Mouse (Mus musculus) MEL (cell line): Measurements from ENCODE around the gene Chrm4. TPM values are rescaled to one million over a fixed set of nuclear protein-coding genes. Genes with fewer than 3 reads are reported as not detected.
A peak's percentile ranks its signal among the peaks of the same experiment; 100 is the strongest.

Experiments
- DNase-seq: peaks from one replicate; pipeline ENCODE4 v3.0.0; 2011; ENCODE audit warnings: low read depth, low spot score
- H3K27ac ChIP-seq: 2 replicates; pipeline ENCODE4 v1.5.1; 2012; ENCODE audit warnings: low read depth, mild to moderate bottlenecking, control low read depth, low read length, moderate library complexity; ENCODE audit not compliant: control insufficient read depth
- H3K27me3 ChIP-seq, 2 experiments: fragments of 150-350 bp in 1 of 2; sonication (generic) in 1 of 2; 2 replicates each; pipeline ENCODE4 v1.6.1; 2012; ENCODE audit warnings: low read length in 2 of 2, mild to moderate bottlenecking in 2 of 2, improper control_type of control experiment in 1 of 2, moderate library complexity in 1 of 2; ENCODE audit not compliant: insufficient read depth in 2 of 2, control insufficient read depth in 1 of 2
- H3K36me3 ChIP-seq, 2 experiments: 2 replicates each; pipeline ENCODE4 v1.6.1; 2012 to 2014; ENCODE audit warnings: low read length in 2 of 2, improper control_type of control experiment in 1 of 2, inconsistent platforms in 1 of 2, mild to moderate bottlenecking in 1 of 2; ENCODE audit not compliant: insufficient read depth in 2 of 2, control insufficient read depth in 1 of 2
- H3K4me1 ChIP-seq, 2 experiments: fragments of 150-350 bp in 1 of 2; sonication (generic) in 1 of 2; 2 replicates each; pipeline ENCODE4 v1.6.1; 2012; ENCODE audit warnings: low read length in 2 of 2, improper control_type of control experiment in 1 of 2, mild to moderate bottlenecking in 1 of 2; ENCODE audit not compliant: insufficient read depth in 2 of 2, control insufficient read depth in 1 of 2
- H3K4me3 ChIP-seq, 2 experiments: fragments of 150-350 bp in 1 of 2; sonication (generic) in 1 of 2; 2 replicates each; pipeline ENCODE4 v1.5.1; 2012; ENCODE audit warnings: low read depth in 2 of 2, low read length in 2 of 2, mild to moderate bottlenecking in 2 of 2, moderate library complexity in 2 of 2, control low read depth in 1 of 2, improper control_type of control experiment in 1 of 2; ENCODE audit not compliant: control insufficient read depth in 1 of 2, insufficient read depth in 1 of 2
- H3K79me2 ChIP-seq: 2 replicates; pipeline ENCODE4 v1.6.1; 2012; ENCODE audit warnings: mild to moderate bottlenecking, low read length, moderate library complexity; ENCODE audit not compliant: control insufficient read depth, poor library complexity, insufficient read depth
- H3K9ac ChIP-seq: 2 replicates; pipeline ENCODE4 v1.6.1; 2012; ENCODE audit warnings: low read depth, mild to moderate bottlenecking, control low read depth, low read length, moderate library complexity; ENCODE audit not compliant: control insufficient read depth, poor library complexity, severe bottlenecking
- H3K9me3 ChIP-seq: fragments of 150-350 bp; sonication (generic); replicated peaks from 2 replicates; pipeline ENCODE4 v1.6.1; 2012; ENCODE audit warnings: mild to moderate bottlenecking, low read length, improper control_type of control experiment, moderate library complexity; ENCODE audit not compliant: insufficient read depth
- CHD2 ChIP-seq: IDR thresholded peaks from 2 replicates; pipeline ENCODE4 v1.6.1; 2011; ENCODE audit warnings: low read length, improper control_type of control experiment
- E2F4 ChIP-seq: IDR thresholded peaks from 2 replicates; pipeline ENCODE4 v1.6.1; 2011; ENCODE audit warnings: low read depth, low read length, improper control_type of control experiment, borderline replicate concordance
- ELF1 ChIP-seq: IDR thresholded peaks from 2 replicates; pipeline ENCODE4 v1.6.1; 2014; ENCODE audit warnings: low read depth, mild to moderate bottlenecking, inconsistent platforms, low read length, improper control_type of control experiment, moderate library complexity
- EP300 ChIP-seq, 2 experiments: IDR thresholded peaks; 2 replicates each; pipeline ENCODE4 v1.6.1; 2011; ENCODE audit warnings: improper control_type of control experiment in 2 of 2, low read length in 2 of 2, low read depth in 1 of 2, mild to moderate bottlenecking in 1 of 2
- ETS1 ChIP-seq: IDR thresholded peaks from 2 replicates; pipeline ENCODE4 v1.6.1; 2012; ENCODE audit warnings: low read depth, mild to moderate bottlenecking, inconsistent platforms, low read length, improper control_type of control experiment, moderate library complexity
- HCFC1 ChIP-seq: IDR thresholded peaks from 2 replicates; pipeline ENCODE4 v1.6.1; 2012; ENCODE audit warnings: low read depth, mild to moderate bottlenecking, inconsistent platforms, low read length, improper control_type of control experiment, moderate library complexity
- MAFK ChIP-seq: IDR thresholded peaks from 2 replicates; pipeline ENCODE4 v1.6.1; 2011; ENCODE audit warnings: low read depth, mild to moderate bottlenecking, low read length, improper control_type of control experiment, borderline replicate concordance
- MAX ChIP-seq: IDR thresholded peaks from 2 replicates; pipeline ENCODE4 v1.6.1; 2011; ENCODE audit warnings: low read length, improper control_type of control experiment
- MAZ ChIP-seq: IDR thresholded peaks from 2 replicates; pipeline ENCODE4 v1.6.1; 2012; ENCODE audit warnings: low read depth, mild to moderate bottlenecking, inconsistent platforms, low read length, improper control_type of control experiment
- MEF2A ChIP-seq: IDR thresholded peaks from 2 replicates; pipeline ENCODE4 v1.6.1; 2014; ENCODE audit warnings: low read depth, mild to moderate bottlenecking, inconsistent platforms, low read length, improper control_type of control experiment; ENCODE audit not compliant: poor library complexity, insufficient replicate concordance, severe bottlenecking; ENCODE audit errors: extremely low read depth
- MXI1 ChIP-seq: IDR thresholded peaks from 2 replicates; pipeline ENCODE4 v1.6.1; 2011; ENCODE audit warnings: mild to moderate bottlenecking, low read depth, low read length, improper control_type of control experiment
- MYB ChIP-seq: IDR thresholded peaks from 2 replicates; pipeline ENCODE4 v1.6.1; 2011; ENCODE audit warnings: mild to moderate bottlenecking, low read depth, low read length, improper control_type of control experiment
- NELFE ChIP-seq: IDR thresholded peaks from 2 replicates; pipeline ENCODE4 v1.6.1; 2011; ENCODE audit warnings: low read depth, low read length, improper control_type of control experiment
- POLR2A ChIP-seq, 2 experiments: IDR thresholded peaks; 2 replicates each; pipeline ENCODE4 v1.6.1; 2011 to 2012; ENCODE audit warnings: low read length in 2 of 2, mild to moderate bottlenecking in 2 of 2, control low read depth in 1 of 2, improper control_type of control experiment in 1 of 2, low read depth in 1 of 2, moderate library complexity in 1 of 2; ENCODE audit not compliant: control insufficient read depth in 1 of 2, insufficient read depth in 1 of 2, poor library complexity in 1 of 2
- POLR2AphosphoS2 ChIP-seq: IDR thresholded peaks from 2 replicates; pipeline ENCODE4 v1.6.1; 2011; ENCODE audit warnings: low read length, improper control_type of control experiment
- RCOR1 ChIP-seq: IDR thresholded peaks from 2 replicates; pipeline ENCODE4 v1.6.1; 2012; ENCODE audit warnings: low read depth, mild to moderate bottlenecking, inconsistent platforms, low read length, improper control_type of control experiment
- TBP ChIP-seq: IDR thresholded peaks from 2 replicates; pipeline ENCODE4 v1.8.0; 2011; ENCODE audit warnings: low read depth, low read length, improper control_type of control experiment
- TCF12 ChIP-seq: IDR thresholded peaks from 2 replicates; pipeline ENCODE4 v1.6.1; 2014; ENCODE audit warnings: low read depth, mild to moderate bottlenecking, inconsistent platforms, low read length, improper control_type of control experiment, moderate library complexity
- UBTF ChIP-seq: IDR thresholded peaks from 2 replicates; pipeline ENCODE4 v1.6.1; 2012; ENCODE audit warnings: low read depth, mild to moderate bottlenecking, inconsistent platforms, low read length, improper control_type of control experiment, moderate library complexity, borderline replicate concordance; ENCODE audit not compliant: insufficient read depth
- ZKSCAN1 ChIP-seq: IDR thresholded peaks from 2 replicates; pipeline ENCODE4 v1.6.1; 2012; ENCODE audit warnings: low read depth, mild to moderate bottlenecking, inconsistent platforms, low read length, improper control_type of control experiment, moderate library complexity
- ZMIZ1 ChIP-seq: IDR thresholded peaks from 2 replicates; pipeline ENCODE4 v1.6.1; 2012; ENCODE audit warnings: low read depth, mild to moderate bottlenecking, inconsistent platforms, low read length, improper control_type of control experiment, moderate library complexity
- polyA plus RNA-seq, 2 experiments: library from polyadenylated mRNA; stranded (reverse) in 1 of 2; unstranded in 1 of 2; fragments of >175 nt in 1 of 2; fragments of >200 nt in 1 of 2; gene quantifications; 2 replicates each; pipeline versions ENCODE4 v1.2.1 to v1.2.4; 2012; ENCODE audit warnings: low replicate concordance in 2 of 2, low read depth in 1 of 2; ENCODE audit not compliant: insufficient read length in 2 of 2, insufficient read depth in 1 of 2, missing spikeins in 1 of 2
- total RNA-seq: library from RNA; depleted of rRNA; stranded (reverse); fragments of 300-350 nt; gene quantifications from 2 replicates; pipeline ENCODE4 v1.2.3, GENCODE M21; 2012

The Chrm4 gene
- total and polyA plus RNA-seq, 3 experiments = 21.5 to 29.0 TPM; not detected in 1

DNA sequence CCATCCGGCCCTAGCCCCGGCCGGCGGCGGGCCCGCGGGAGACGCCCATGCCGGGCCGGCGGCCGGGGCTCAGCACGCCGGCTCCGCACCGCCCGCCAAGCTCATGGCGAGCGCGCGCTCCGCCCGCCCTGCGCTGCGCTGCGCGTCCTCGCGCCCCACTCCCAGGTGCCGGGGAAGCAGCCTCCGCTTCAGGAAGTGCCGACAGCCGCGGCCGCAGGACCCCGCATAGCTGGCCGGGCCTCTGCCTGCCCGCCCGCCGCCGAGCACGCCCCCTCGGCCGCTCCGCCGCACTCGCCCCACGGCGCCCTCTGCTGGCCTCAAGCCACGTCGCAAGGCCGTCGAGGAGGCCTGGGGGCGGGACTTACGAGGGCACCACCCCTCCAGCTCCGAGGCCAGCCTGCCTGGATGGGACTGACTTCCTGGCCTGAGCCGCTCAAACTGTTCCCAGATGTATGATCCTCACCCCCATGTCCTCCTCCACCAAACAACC lies 36.4 kb downstream of the Chrm4 start (continued):
- TF ChIP-seq HCFC1 (peak; percentile 77), E2F4 (no peak), MYB (no peak)

DNA sequence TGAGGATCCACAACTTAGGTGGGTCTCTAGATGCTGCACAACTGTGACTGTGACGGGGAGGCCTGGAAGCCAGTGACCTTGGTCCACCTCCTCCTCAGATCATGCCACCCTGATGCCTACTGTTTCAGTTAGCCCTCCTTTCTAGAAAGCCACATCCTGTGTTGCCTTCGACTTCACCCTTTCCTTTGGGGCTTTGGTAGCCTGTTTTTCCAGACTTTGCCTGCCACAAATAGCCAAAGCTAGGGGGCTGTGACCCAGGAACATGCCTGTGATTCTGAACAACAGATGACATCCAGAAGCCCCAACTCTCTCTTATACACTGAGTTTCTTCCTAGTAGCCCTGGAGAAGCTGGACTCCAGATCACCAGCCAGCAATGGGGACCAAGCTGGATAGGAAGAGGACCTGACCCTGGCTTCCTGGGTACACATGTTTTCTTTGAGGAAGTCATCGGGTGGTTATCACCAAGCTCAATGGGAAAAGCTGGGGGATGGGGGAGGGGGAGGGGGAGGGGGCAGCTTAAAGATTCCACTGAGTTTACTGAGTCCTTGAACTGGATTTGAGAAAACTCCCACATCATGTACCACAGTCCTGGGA lies 37.7 kb downstream of the Chrm4 start:
- DNase-seq = peak; percentile 46
- Histone ChIP-seq H3K36me3 (peaks cover 0 to 16% of the 10 kb centered on the region in 2 experiments; a peak in 2 of 4 replicates), H3K27me3 (no peaks in the 10 kb centered on the region; a peak in 1 of 4 replicates), H3K4me3 (peak overlapping the region; percentile 80 to 84), H3K79me2 (peaks cover 30% of the 10 kb centered on the region), H3K9ac (peak overlapping the region; percentile 86), H3K9me3 (no peaks in the 10 kb centered on the region), H3K4me1 (peaks cover 7 to 25% of the 10 kb centered on the region in 2 experiments; a peak in 3 of 4 replicates), H3K27ac (peak overlapping the region; percentile 54)
- TF ChIP-seq EP300 (IDR thresholded peaks at IDR 0.05; ENCODE audit: low read depth in 1 of 2, low read length in 2 of 2) (peak; percentile 5 to 31; a peak in 2 of 4 replicates), MAFK (no peak), E2F4 (no peak), ZMIZ1 (0 out of 2 replicates have a peak, but pooled peaks have one; percentile 9), ETS1 (0 out of 2 replicates have a peak, but pooled peaks have one; percentile 19), CHD2 (no peak), MXI1 (peak; percentile 54), TBP (no peak)

DNA sequence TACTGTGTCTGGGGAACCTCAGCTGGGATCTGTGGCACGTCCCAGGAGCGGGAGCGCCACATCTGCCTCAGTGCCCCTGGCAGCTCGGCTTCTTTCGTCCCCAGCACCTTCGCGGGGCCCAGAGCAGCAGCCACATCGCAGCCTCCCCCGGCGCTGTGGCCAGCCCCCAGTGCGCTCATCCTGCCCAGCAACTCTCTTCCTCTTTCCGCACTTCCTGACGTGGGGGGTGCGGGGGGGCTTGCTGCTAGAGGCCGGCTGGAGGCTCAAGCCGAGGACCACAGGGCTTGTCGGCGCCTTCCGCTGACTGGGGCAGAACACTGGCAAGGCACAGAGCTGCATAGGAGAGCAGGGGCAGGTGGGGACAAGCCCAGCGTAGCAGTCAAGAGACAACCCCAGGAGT lies 38.4 kb downstream of the Chrm4 start:
- peak overlapping the region; percentile 80 to 84 for H3K4me3 ChIP-seq

More for the DNA sequence above, 38.4 kb downstream of the Chrm4 start:
- H3K27ac ChIP-seq = peak overlapping the region; percentile 53
- H3K79me2 ChIP-seq = peaks cover 26% of the 10 kb centered on the region
- TF ChIP-seq ZMIZ1 (peak; percentile 41; the same call in 1 of the 2 replicates), MAZ (peak; percentile 87), POLR2AphosphoS2 (no peak), ELF1 (peak; percentile 77), POLR2A (IDR thresholded peaks at IDR 0.05; ENCODE audit: control insufficient read depth in 1 of 2, insufficient read depth in 1 of 2, low read depth in 1 of 2, low read length in 2 of 2, poor library complexity in 1 of 2) (peak; percentile 57 to 58; a peak in 2 of 4 replicates), MAX (no peak), UBTF (no peak), MYB (no peak), MEF2A (no peak), NELFE (peak; percentile 41; the same call in 1 of the 2 replicates), MAFK (no peak), TCF12 (0 out of 2 replicates have a peak, but pooled peaks have one; percentile 49), ZKSCAN1 (no peak), RCOR1 (peak; percentile 54; the same call in 1 of the 2 replicates), EP300 (IDR thresholded peaks at IDR 0.05; ENCODE audit: low read depth in 1 of 2, low read length in 2 of 2) (peak in 1 of 2 experiments; percentile 40; a peak in 2 of 4 replicates), ETS1 (peak; percentile 38; the same call in 1 of the 2 replicates)
- peak; percentile 68 for DNase-seq
- H3K4me1 ChIP-seq = peaks cover 7 to 25% of the 10 kb centered on the region in 2 experiments; a peak in 3 of 4 replicates
- peaks cover 0 to 5% of the 10 kb centered on the region in 2 experiments; a peak in 2 of 4 replicates for H3K27me3 ChIP-seq
- peak overlapping the region; percentile 86 for H3K9ac ChIP-seq
- H3K36me3 ChIP-seq = peaks cover 0 to 16% of the 10 kb centered on the region in 2 experiments; a peak in 2 of 4 replicates
- H3K9me3 ChIP-seq = no peaks in the 10 kb centered on the region
